Mouse (Mus musculus) forebrain, embryonic 10.5 days (tissue): ENCODE data around the gene Arl5a. TPM values are rescaled to one million over a fixed set of nuclear protein-coding genes. Genes with fewer than 3 reads are reported as not detected.

ENCODE experiments used
- DNase-seq: peaks from one replicate; pipeline ENCODE4 v3.0.0-alpha.2; 2017; ENCODE audit warnings: low spot score; ENCODE audit errors: extremely low spot score
- H3K27ac ChIP-seq: fragments of 300-500 bp; sonication (generic); 2 replicates; pipeline ENCODE4 v1.5.1; 2016; ENCODE audit warnings: mild to moderate bottlenecking
- H3K27me3 ChIP-seq: fragments of 300-500 bp; sonication (generic); 2 replicates; pipeline ENCODE4 v1.6.1; 2016; ENCODE audit warnings: mild to moderate bottlenecking; ENCODE audit not compliant: poor library complexity, severe bottlenecking
- H3K36me3 ChIP-seq: fragments of 300-500 bp; sonication (generic); replicated peaks from 2 replicates; pipeline ENCODE4 v1.6.1; 2016; ENCODE audit warnings: mild to moderate bottlenecking, moderate library complexity
- H3K4me1 ChIP-seq: fragments of 300-500 bp; sonication (generic); 2 replicates; pipeline ENCODE4 v1.6.1; 2016
- H3K4me3 ChIP-seq: fragments of 300-500 bp; sonication (generic); 2 replicates; pipeline ENCODE4 v1.5.1; 2016; ENCODE audit warnings: mild to moderate bottlenecking, moderate library complexity
- H3K9me3 ChIP-seq: fragments of 300-500 bp; sonication (generic); 2 replicates; pipeline ENCODE4 v1.6.1; 2016; ENCODE audit warnings: mild to moderate bottlenecking, moderate library complexity
- WGBS: fragments of 180-500 bp; shearing (Covaris S2); methylation state at CpG from one replicate; pipeline ENCODE4 v1.1.7; 2016; 5-methylcytosine and 5-hydroxymethylcytosine counted together
- polyA plus RNA-seq: library from polyadenylated mRNA; unstranded; fragments of >200 nt; fragmentation: Nextera tagmentation; extraction: Ambion mirVana; gene quantifications from 2 replicates; pipeline ENCODE4 v1.2.1, GENCODE M21; 2016

Gene Arl5a
- polyA plus RNA-seq, 1 experiment from 2014 or later, result 50.6 TPM

- DNase-seq, result no peak
- Histone ChIP-seq H3K36me3 (peaks cover 50% of the 10 kb centered on the region), H3K27ac (no peak overlapping the region), H3K4me1 (peaks cover 30% of the 10 kb centered on the region), H3K4me3 (no peak overlapping the region), H3K9me3 (peaks cover 28% of the 10 kb centered on the region), H3K27me3 (no peaks in the 10 kb centered on the region)
- 84% methylated on average over 6 of the region's 6 CpGs for WGBS
Observed at GRCm38 (mm10) chr2:52419295-52419694, 5.4 kb downstream of the Arl5a start.

GRCm38 (mm10) chr2:52412524-52413037 is 12.1 kb downstream of the Arl5a start:
- H3K4me3 ChIP-seq, result no peak overlapping the region
- H3K27ac ChIP-seq, result no peak overlapping the region
- no peaks in the 10 kb centered on the region for H3K4me1 ChIP-seq
- WGBS, result 97% methylated on average over 5 of the region's 5 CpGs
- DNase-seq, result no peak
- H3K27me3 ChIP-seq, result no peaks in the 10 kb centered on the region
- H3K36me3 ChIP-seq, result peaks cover 98% of the 10 kb centered on the region
- peaks cover 70% of the 10 kb centered on the region for H3K9me3 ChIP-seq

- Histone ChIP-seq H3K4me3 (no peak overlapping the region), H3K27ac (no peak overlapping the region), H3K27me3 (no peaks in the 10 kb centered on the region), H3K9me3 (peaks cover 32% of the 10 kb centered on the region), H3K36me3 (peaks cover 95% of the 10 kb centered on the region), H3K4me1 (no peaks in the 10 kb centered on the region)
- 88% methylated on average over 1 of the region's 1 CpGs for WGBS
- DNase-seq, result no peak
Observed at GRCm38 (mm10) chr2:52406480-52406879, 18.2 kb downstream of the Arl5a start.

GRCm38 (mm10) chr2:52405238-52405637 is 19.5 kb downstream of the Arl5a start:
- Histone ChIP-seq H3K27ac (no peak overlapping the region), H3K36me3 (peaks cover 90% of the 10 kb centered on the region)
- no peak for DNase-seq

GRCm38 (mm10) chr2:52394529-52394928 is 30.2 kb downstream of the Arl5a start:
- 97% methylated on average over 5 of the region's 5 CpGs for WGBS

More at GRCm38 (mm10) chr2:52405238-52405637, 19.5 kb downstream of the Arl5a start:
- H3K4me1 ChIP-seq, result no peaks in the 10 kb centered on the region
- no peaks in the 10 kb centered on the region for H3K27me3 ChIP-seq
- H3K4me3 ChIP-seq, result no peak overlapping the region
- H3K9me3 ChIP-seq, result peaks cover 20% of the 10 kb centered on the region
- WGBS, result 96% methylated on average over 5 of the region's 5 CpGs

GRCm38 (mm10) chr2:52390415-52390975 is 34.2 kb downstream of the Arl5a start:
- Histone ChIP-seq H3K27me3 (no peaks in the 10 kb centered on the region), H3K36me3 (no peaks in the 10 kb centered on the region), H3K27ac (no peak overlapping the region), H3K9me3 (no peaks in the 10 kb centered on the region), H3K4me1 (no peaks in the 10 kb centered on the region), H3K4me3 (no peak overlapping the region)
- 93% methylated on average over 2 of the region's 2 CpGs for WGBS
- DNase-seq, result no peak

More at GRCm38 (mm10) chr2:52394529-52394928, 30.2 kb downstream of the Arl5a start:
- Histone ChIP-seq H3K4me1 (no peaks in the 10 kb centered on the region), H3K36me3 (peaks cover 6% of the 10 kb centered on the region), H3K27ac (no peak overlapping the region), H3K9me3 (no peaks in the 10 kb centered on the region), H3K4me3 (no peak overlapping the region), H3K27me3 (no peaks in the 10 kb centered on the region)
- DNase-seq, result no peak

- 83% methylated on average over 3 of the region's 3 CpGs for WGBS
- no peak overlapping the region for H3K4me3 ChIP-seq
- H3K27me3 ChIP-seq, result no peaks in the 10 kb centered on the region
- no peaks in the 10 kb centered on the region for H3K36me3 ChIP-seq
- no peaks in the 10 kb centered on the region for H3K9me3 ChIP-seq
- no peak for DNase-seq
- no peak overlapping the region for H3K27ac ChIP-seq
- no peaks in the 10 kb centered on the region for H3K4me1 ChIP-seq
Observed at GRCm38 (mm10) chr2:52389975-52390374, 34.7 kb downstream of the Arl5a start.

GRCm38 (mm10) chr2:52386451-52386850 is 38.2 kb downstream of the Arl5a start:
- no peaks in the 10 kb centered on the region for H3K9me3 ChIP-seq
- H3K4me1 ChIP-seq, result no peaks in the 10 kb centered on the region
- no peak overlapping the region for H3K4me3 ChIP-seq
- H3K27ac ChIP-seq, result no peak overlapping the region
- WGBS, result 83% methylated on average over 6 of the region's 6 CpGs
- no peak for DNase-seq
- H3K27me3 ChIP-seq, result no peaks in the 10 kb centered on the region
- H3K36me3 ChIP-seq, result no peaks in the 10 kb centered on the region

- Histone ChIP-seq H3K9me3 (no peaks in the 10 kb centered on the region), H3K4me3 (no peak overlapping the region), H3K36me3 (no peaks in the 10 kb centered on the region), H3K27ac (no peak overlapping the region), H3K4me1 (no peaks in the 10 kb centered on the region), H3K27me3 (no peaks in the 10 kb centered on the region)
- WGBS, result 78% methylated on average over 7 of the region's 7 CpGs
- DNase-seq, result no peak
Observed at GRCm38 (mm10) chr2:52386037-52386436, 38.7 kb downstream of the Arl5a start.

GRCm38 (mm10) chr2:52378848-52379261 is 45.8 kb downstream of the Arl5a start:
- WGBS, result 79% methylated on average over 10 of the region's 10 CpGs
- Histone ChIP-seq H3K27me3 (no peaks in the 10 kb centered on the region), H3K4me1 (no peaks in the 10 kb centered on the region), H3K4me3 (no peak overlapping the region), H3K36me3 (no peaks in the 10 kb centered on the region), H3K27ac (no peak overlapping the region), H3K9me3 (no peaks in the 10 kb centered on the region)
- DNase-seq, result no peak

GRCm38 (mm10) chr2:52378448-52378804 is 46.3 kb downstream of the Arl5a start, which contains the start of gene Neb:
Gene Neb, minus strand, starts transcription at chr2:52378474.
- no peak for DNase-seq
- H3K4me3 ChIP-seq, result no peak within 1 kb of the TSS
- H3K27me3 ChIP-seq, result no peaks in the 10 kb centered on the region
- WGBS, result 57% methylated on average over 7 of the region's 7 CpGs
- H3K9me3 ChIP-seq, result no peaks in the 10 kb centered on the region
- no peaks in the 10 kb centered on the region for H3K36me3 ChIP-seq
- no peaks in the 10 kb centered on the region for H3K4me1 ChIP-seq
- H3K27ac ChIP-seq, result no peak within 1 kb of the TSS

GRCm38 (mm10) chr2:52377706-52378447 is 46.8 kb downstream of the Arl5a start:
- H3K9me3 ChIP-seq, result no peaks in the 10 kb centered on the region
- no peaks in the 10 kb centered on the region for H3K27me3 ChIP-seq

GRCm38 (mm10) chr2:52374706-52375105 is 50.0 kb downstream of the Arl5a start:
- WGBS, result 92% methylated on average over 6 of the region's 6 CpGs
- no peak for DNase-seq
- no peaks in the 10 kb centered on the region for H3K27me3 ChIP-seq

More at GRCm38 (mm10) chr2:52377706-52378447, 46.8 kb downstream of the Arl5a start:
- no peak overlapping the region for H3K4me3 ChIP-seq
- no peaks in the 10 kb centered on the region for H3K4me1 ChIP-seq
- H3K36me3 ChIP-seq, result no peaks in the 10 kb centered on the region
- H3K27ac ChIP-seq, result no peak overlapping the region
- 54% methylated on average over 13 of the region's 13 CpGs for WGBS
- DNase-seq, result no peak

More at GRCm38 (mm10) chr2:52374706-52375105, 50.0 kb downstream of the Arl5a start:
- Histone ChIP-seq H3K4me1 (no peaks in the 10 kb centered on the region), H3K36me3 (no peaks in the 10 kb centered on the region), H3K27ac (no peak overlapping the region), H3K9me3 (no peaks in the 10 kb centered on the region), H3K4me3 (no peak overlapping the region)
